Mouse (Mus musculus): ENCODE results near the gene Klhl33. TPM values are rescaled to one million over a fixed set of nuclear protein-coding genes. Genes with fewer than 3 reads are reported as not detected.
"Not testable (repeated sequence)": the region's sequence is repeated elsewhere in the genome, so short reads cannot be mapped to it uniquely, and the experiment has no call there.

Klhl33 gene
- polyA plus RNA-seq, 1 experiment from 2014 or later: 0.12 TPM

DNA sequence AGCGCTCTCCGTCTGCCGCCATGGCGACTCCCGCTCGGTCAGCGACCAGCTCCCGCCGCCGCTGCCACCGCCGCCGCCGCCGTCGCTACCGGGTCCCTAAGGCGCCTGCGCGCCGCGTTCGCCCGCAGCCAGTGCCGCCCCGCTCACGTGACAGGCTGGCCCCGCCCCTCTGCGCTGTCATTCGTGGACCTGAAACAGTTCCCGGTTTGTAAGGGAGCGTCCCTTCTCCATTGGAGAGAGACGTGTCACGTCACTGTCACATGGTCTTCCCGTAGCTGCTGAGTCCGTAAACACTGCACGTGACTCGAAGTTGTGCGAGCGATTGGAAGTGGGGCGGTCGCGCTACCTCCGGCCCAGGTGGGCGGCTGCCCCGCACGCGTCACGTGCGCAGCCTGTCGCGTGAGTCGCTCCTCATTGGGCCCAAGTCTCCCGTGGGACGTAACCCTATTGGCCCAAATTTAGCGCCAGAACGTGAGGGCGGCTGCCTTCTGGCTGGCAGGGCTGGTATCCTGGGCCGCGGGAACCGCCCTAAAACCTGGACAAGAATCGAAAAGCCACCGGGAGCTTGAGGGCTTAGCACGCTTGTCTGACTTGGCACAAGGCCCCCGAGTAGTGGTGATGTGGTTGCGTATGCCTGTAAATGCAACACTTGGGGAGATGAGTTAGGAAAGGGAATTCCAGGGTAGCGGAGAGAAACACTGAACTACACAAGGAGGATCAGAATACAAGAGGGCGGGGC, 33.6 kb upstream of the Klhl33 start, which contains the start of the genes Pip4p1 and Pnp:
Pip4p1 (minus strand) TSS at position 103 of the 739 bp plus-strand sequence.
Pnp (plus strand) TSS at position 329 of the 739 bp plus-strand sequence.
- Histone ChIP-seq H3K9me3 (replicated peaks; ENCODE audit: control insufficient read depth, low read length) (no peaks in the 10 kb centered on the region), H3K4me2 (ENCODE audit: low read depth, low read length) (peak within 1 kb of the TSS; percentile 89), H3K4me3 (ENCODE audit: low read length) (peak within 1 kb of the TSS; percentile 100), H3K36me3 (ENCODE audit: control insufficient read depth, insufficient read depth) (peaks cover 28% of the 10 kb centered on the region), H3K9ac (ENCODE audit: low read length) (peak within 1 kb of the TSS; percentile 99), H3K27ac (ENCODE audit: low read length) (peak within 1 kb of the TSS; percentile 88), H3K4me1 (ENCODE audit: control insufficient read depth, insufficient read depth, low read length) (peaks cover 15% of the 10 kb centered on the region), H3K27me3 (ENCODE audit: control insufficient read depth, insufficient read depth, low read length) (no peaks in the 10 kb centered on the region)
- peak; percentile 99 for ATAC-seq (replicated peaks; ENCODE audit: extremely low read depth, insufficient read depth, low FRiP score)
- WGBS: under 1% methylated on average over 68 of the region's 68 CpGs

DNA sequence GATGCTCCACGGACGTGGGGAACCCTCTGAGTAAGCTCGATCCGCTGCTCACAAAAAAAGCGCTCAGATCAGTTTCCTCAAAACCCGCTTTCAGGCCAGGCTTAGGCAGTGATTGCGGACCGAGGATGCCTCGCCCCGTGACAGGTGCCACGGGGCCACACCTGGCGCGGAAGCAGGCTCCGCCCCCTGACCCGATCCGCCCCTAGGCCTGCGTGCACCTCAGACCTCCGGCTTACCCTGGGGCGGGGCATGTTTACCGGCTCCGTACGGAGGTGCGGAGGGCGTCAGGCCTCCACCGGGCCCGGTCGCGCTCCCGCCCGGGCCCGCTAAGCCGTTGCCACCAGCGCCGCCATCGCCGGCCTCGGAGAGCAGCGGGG, 33.1 kb upstream of the Klhl33 start:
- Histone ChIP-seq H3K36me3 (ENCODE audit: control insufficient read depth, insufficient read depth) (peaks cover 28% of the 10 kb centered on the region), H3K4me1 (ENCODE audit: control insufficient read depth, insufficient read depth, low read length) (peaks cover 21% of the 10 kb centered on the region), H3K9me3 (replicated peaks; ENCODE audit: control insufficient read depth, low read length) (no peaks in the 10 kb centered on the region), H3K4me3 (ENCODE audit: low read length) (peak overlapping the region; percentile 100), H3K27me3 (ENCODE audit: control insufficient read depth, insufficient read depth, low read length) (no peaks in the 10 kb centered on the region), H3K4me2 (ENCODE audit: low read depth, low read length) (peak overlapping the region; percentile 89), H3K27ac (ENCODE audit: low read length) (peak overlapping the region; percentile 88), H3K9ac (ENCODE audit: low read length) (peak overlapping the region; percentile 99)
- ATAC-seq (replicated peaks; ENCODE audit: extremely low read depth, insufficient read depth, low FRiP score): peak; percentile 28
- WGBS: 1% methylated on average over 38 of the region's 38 CpGs

DNA sequence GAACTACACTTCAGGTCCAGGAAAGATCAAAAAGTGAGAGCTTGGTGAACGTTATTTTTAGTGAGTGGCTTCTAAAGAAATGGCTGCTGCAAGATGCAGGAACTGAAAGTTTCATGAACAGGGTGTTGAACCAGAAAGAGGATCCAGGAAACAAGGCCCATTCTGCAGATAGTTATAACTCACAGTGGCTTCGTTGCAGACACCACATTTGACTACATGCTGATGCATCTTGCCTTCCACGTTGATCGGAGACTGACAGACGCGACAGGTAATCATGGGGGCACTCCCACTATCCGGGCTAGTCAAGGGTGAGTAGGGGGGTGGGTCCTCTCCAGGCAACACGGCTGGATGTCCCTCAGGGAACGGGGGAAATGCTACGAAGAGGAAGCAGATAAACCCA, 32.6 kb upstream of the Klhl33 start:
- H3K9me3 ChIP-seq (replicated peaks; ENCODE audit: control insufficient read depth, low read length): no peaks in the 10 kb centered on the region
- H3K4me1 ChIP-seq (ENCODE audit: control insufficient read depth, insufficient read depth, low read length): peaks cover 21% of the 10 kb centered on the region
- no peaks in the 10 kb centered on the region for H3K27me3 ChIP-seq (ENCODE audit: control insufficient read depth, insufficient read depth, low read length)
- peaks cover 28% of the 10 kb centered on the region for H3K36me3 ChIP-seq (ENCODE audit: control insufficient read depth, insufficient read depth)
- peak overlapping the region; percentile 99 for H3K9ac ChIP-seq (ENCODE audit: low read length)
- ATAC-seq (replicated peaks; ENCODE audit: extremely low read depth, insufficient read depth, low FRiP score): no peak
- peak overlapping the region; percentile 89 for H3K4me2 ChIP-seq (ENCODE audit: low read depth, low read length)
- peak overlapping the region; percentile 88 for H3K27ac ChIP-seq (ENCODE audit: low read length)
- WGBS: 14% methylated on average over 10 of the region's 10 CpGs
- H3K4me3 ChIP-seq (ENCODE audit: low read length): peak overlapping the region; percentile 100

DNA sequence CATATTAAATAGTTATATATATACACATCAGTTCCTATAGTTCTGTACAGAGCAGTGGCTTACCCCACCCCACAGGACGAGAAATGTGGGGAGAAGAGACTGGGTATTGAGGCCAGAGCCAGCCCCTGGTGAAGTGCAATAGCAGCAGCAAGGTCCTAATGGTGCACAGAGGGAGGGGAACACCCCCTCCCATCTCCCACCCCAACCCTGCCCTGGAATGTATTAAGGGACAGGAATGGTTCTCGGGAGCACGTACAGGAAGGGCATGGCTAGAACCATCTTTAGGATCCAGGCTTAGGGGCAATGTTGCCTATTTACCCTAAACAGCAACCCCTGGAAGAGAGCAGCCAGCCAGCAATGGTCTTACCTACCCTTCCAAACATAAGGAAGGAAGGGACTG, 30.1 kb upstream of the Klhl33 start:
- no peak overlapping the region for H3K4me3 ChIP-seq (ENCODE audit: low read length)
- 67% methylated on average over 3 of the region's 3 CpGs for WGBS
- no peak overlapping the region for H3K27ac ChIP-seq (ENCODE audit: low read length)
- no peak overlapping the region for H3K9ac ChIP-seq (ENCODE audit: low read length)
- no peaks in the 10 kb centered on the region for H3K27me3 ChIP-seq (ENCODE audit: control insufficient read depth, insufficient read depth, low read length)
- H3K4me1 ChIP-seq (ENCODE audit: control insufficient read depth, insufficient read depth, low read length): peaks cover 25% of the 10 kb centered on the region
- peaks cover 28% of the 10 kb centered on the region for H3K36me3 ChIP-seq (ENCODE audit: control insufficient read depth, insufficient read depth)
- ATAC-seq (replicated peaks; ENCODE audit: extremely low read depth, insufficient read depth, low FRiP score): no peak
- no peak overlapping the region for H3K4me2 ChIP-seq (ENCODE audit: low read depth, low read length)
- no peaks in the 10 kb centered on the region for H3K9me3 ChIP-seq (replicated peaks; ENCODE audit: control insufficient read depth, low read length)

DNA sequence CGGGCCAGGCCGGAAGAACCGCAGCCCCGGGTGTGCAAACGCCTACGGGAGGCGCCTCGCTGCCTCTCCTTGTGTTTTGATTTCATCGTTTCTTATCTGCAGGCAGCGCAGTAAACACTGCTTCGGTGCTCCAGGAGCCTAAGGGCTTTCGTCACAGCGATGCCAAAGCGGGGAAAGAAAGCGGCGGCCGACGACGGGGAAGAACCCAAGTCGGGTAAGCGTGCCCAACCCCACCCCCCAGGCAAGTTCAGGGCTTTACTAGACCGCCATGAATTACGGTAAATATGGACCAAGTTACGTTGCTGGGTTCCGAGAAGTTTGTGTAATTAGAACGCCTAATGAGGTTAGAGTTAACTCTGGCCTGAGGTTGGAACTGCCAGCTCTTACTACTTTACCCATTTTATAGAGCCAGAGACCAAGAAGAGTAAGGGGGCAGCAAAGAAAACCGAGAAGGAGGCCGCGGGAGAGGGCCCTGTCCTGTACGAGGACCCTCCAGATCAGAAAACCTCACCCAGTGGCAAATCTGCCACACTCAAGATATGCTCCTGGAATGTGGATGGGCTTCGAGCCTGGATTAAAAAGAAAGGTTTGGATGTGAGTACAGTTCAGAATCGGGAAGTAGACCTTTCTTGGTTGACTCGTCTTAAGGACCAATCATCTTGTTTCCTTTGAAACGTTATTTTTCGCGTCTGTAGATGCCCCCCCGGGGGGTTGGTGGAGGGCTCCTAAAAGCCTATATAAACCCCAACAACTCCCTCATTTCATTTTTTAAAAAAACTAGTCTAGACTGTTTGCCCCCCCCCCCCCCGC, 28.0 kb upstream of the Klhl33 start:
- Histone ChIP-seq H3K9me3 (replicated peaks; ENCODE audit: control insufficient read depth, low read length) (no peaks in the 10 kb centered on the region), H3K27me3 (ENCODE audit: control insufficient read depth, insufficient read depth, low read length) (no peaks in the 10 kb centered on the region), H3K4me1 (ENCODE audit: control insufficient read depth, insufficient read depth, low read length) (peaks cover 22% of the 10 kb centered on the region), H3K9ac (ENCODE audit: low read length) (peak overlapping the region; percentile 89), H3K36me3 (ENCODE audit: control insufficient read depth, insufficient read depth) (peaks cover 28% of the 10 kb centered on the region), H3K4me3 (ENCODE audit: low read length) (peak overlapping the region; percentile 97), H3K27ac (ENCODE audit: low read length) (peak overlapping the region; percentile 94), H3K4me2 (ENCODE audit: low read depth, low read length) (peak overlapping the region; percentile 95)
- WGBS: 1% methylated on average over 38 of the region's 38 CpGs
- ATAC-seq (replicated peaks; ENCODE audit: extremely low read depth, insufficient read depth, low FRiP score): peak; percentile 7; the same call in 1 of the 2 replicates

DNA sequence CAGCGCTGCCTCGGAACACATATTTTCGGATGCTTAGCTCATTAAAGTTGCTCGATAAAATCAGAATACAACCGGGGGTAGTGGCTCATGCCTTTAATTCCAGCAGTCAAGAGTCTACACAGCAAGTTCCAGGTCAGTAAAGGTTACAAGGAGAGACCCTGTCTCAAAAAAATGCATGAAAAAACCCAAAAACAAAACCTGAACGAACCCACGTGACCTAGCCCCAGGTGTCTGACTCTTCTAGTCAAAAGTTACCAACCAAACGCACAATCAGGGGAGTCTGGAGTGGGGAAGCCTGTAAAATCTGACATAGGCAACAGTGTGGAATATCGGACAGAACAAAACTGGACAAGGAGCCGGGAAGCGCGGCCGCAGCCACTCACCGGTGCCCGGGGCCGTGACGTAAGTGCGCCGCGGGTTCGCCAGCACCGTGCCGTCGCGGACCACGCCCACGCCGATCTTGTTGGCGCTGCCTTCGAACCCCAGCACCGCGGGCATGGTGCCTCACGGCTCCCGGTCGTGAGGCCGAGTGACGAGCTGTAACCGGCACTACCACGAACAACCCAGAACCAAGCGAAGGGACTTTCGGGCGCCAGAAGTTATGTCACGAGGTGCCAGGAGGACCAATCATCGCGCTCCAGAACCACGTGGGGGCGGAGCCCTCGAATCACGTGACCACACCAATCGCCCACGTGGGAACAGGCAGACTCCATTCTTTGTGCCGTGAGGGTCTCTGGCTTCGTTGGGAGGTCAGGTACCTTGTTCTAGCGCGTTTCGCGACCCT, 27.2 kb upstream of the Klhl33 start, which contains the start of the genes Osgep and Apex1:
Osgep (minus strand) TSS at position 613 of the 784 bp plus-strand sequence.
Apex1 (plus strand) TSS at position 688 of the 784 bp plus-strand sequence.
- Histone ChIP-seq H3K27me3 (ENCODE audit: control insufficient read depth, insufficient read depth, low read length) (no peaks in the 10 kb centered on the region), H3K4me3 (ENCODE audit: low read length) (peak within 1 kb of the TSS; percentile 97), H3K4me2 (ENCODE audit: low read depth, low read length) (peak within 1 kb of the TSS; percentile 95), H3K4me1 (ENCODE audit: control insufficient read depth, insufficient read depth, low read length) (peaks cover 15% of the 10 kb centered on the region), H3K27ac (ENCODE audit: low read length) (peak within 1 kb of the TSS; percentile 94), H3K36me3 (ENCODE audit: control insufficient read depth, insufficient read depth) (peaks cover 28% of the 10 kb centered on the region), H3K9ac (ENCODE audit: low read length) (peak within 1 kb of the TSS; percentile 89), H3K9me3 (replicated peaks; ENCODE audit: control insufficient read depth, low read length) (no peaks in the 10 kb centered on the region)
- ATAC-seq (replicated peaks; ENCODE audit: extremely low read depth, insufficient read depth, low FRiP score): peak; percentile 96
- WGBS: under 1% methylated on average over 57 of the region's 57 CpGs

DNA sequence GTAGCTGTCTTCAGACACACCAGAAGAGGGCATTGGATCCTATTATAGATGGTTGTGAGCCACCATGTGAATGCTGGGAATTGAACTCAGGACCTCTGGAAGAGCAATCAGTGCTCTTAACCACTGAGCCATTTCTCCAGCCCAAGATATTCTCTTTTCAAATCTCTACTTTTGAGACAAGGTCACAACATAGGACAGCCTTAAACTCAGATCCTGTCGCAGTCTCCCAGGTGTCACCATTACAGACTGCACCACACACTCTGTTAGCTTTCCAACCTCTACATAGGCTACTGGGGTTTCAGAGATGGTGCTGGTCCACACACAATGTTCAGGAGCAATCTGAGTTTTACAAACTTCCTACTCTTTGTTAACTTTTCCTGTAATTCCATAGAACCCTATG, 26.1 kb upstream of the Klhl33 start:
- H3K27ac ChIP-seq (ENCODE audit: low read length): peak overlapping the region; percentile 94; the same call in 1 of the 2 replicates
- H3K4me1 ChIP-seq (ENCODE audit: control insufficient read depth, insufficient read depth, low read length): peaks cover 15% of the 10 kb centered on the region
- peaks cover 23% of the 10 kb centered on the region for H3K36me3 ChIP-seq (ENCODE audit: control insufficient read depth, insufficient read depth)
- H3K9ac ChIP-seq (ENCODE audit: low read length): peak overlapping the region; percentile 89
- peak overlapping the region; percentile 97 for H3K4me3 ChIP-seq (ENCODE audit: low read length)
- peak overlapping the region; percentile 95 for H3K4me2 ChIP-seq (ENCODE audit: low read depth, low read length)
- ATAC-seq (replicated peaks; ENCODE audit: extremely low read depth, insufficient read depth, low FRiP score); H3K9me3 ChIP-seq (replicated peaks; ENCODE audit: control insufficient read depth, low read length); H3K27me3 ChIP-seq (ENCODE audit: control insufficient read depth, insufficient read depth, low read length): not testable (repeated sequence)
- 67% methylated on average over 1 of the region's 1 CpGs for WGBS

DNA sequence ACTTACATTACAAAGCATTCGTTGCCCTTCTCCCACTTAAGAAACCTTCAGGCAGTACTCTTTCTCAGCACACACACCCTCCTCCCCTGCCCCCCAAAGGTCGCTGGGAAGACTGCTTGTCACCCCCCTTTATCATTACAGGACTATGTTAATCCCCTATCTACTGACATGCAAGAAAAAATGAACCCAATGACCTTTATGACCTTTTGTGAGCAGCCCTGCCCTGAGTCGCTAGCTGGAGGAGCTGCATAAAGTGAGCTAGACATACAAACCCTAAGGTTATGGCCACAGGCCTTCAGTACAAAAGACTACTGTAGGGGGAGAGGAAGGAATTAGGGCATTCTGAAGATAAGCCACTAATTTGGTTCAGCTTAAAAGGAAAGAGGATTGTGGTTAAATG, 14.0 kb upstream of the Klhl33 start:
- Histone ChIP-seq H3K27me3 (ENCODE audit: control insufficient read depth, insufficient read depth, low read length) (no peaks in the 10 kb centered on the region), H3K4me2 (ENCODE audit: low read depth, low read length) (no peak overlapping the region), H3K27ac (ENCODE audit: low read length) (no peak overlapping the region), H3K36me3 (ENCODE audit: control insufficient read depth, insufficient read depth) (peaks cover 22% of the 10 kb centered on the region), H3K4me1 (ENCODE audit: control insufficient read depth, insufficient read depth, low read length) (no peaks in the 10 kb centered on the region; the same call in 1 of the 2 replicates), H3K9ac (ENCODE audit: low read length) (no peak overlapping the region), H3K9me3 (replicated peaks; ENCODE audit: control insufficient read depth, low read length) (no peaks in the 10 kb centered on the region), H3K4me3 (ENCODE audit: low read length) (no peak overlapping the region)
- no peak for ATAC-seq (replicated peaks; ENCODE audit: extremely low read depth, insufficient read depth, low FRiP score)
- 59% methylated on average over 3 of the region's 3 CpGs for WGBS

Data from heart, embryonic 16.5 days (tissue).